Mouse (Mus musculus) midbrain, embryonic 14.5 days (tissue): ENCODE data around the gene Fstl3. TPM values are rescaled to one million over a fixed set of nuclear protein-coding genes. Genes with fewer than 3 reads are reported as not detected.

Experiments
- ATAC-seq: fragments of 200-750 bp; cut with Nextera tagmentation; 2 replicates; pipeline ENCODE4 v1.8.0; 2017; ENCODE audit warnings: moderate number of reproducible peaks, moderate library complexity; ENCODE audit not compliant: low FRiP score, low TSS enrichment
- DNase-seq: peaks from one replicate; pipeline ENCODE4 v3.0.0-alpha.2; 2015
- H3K27ac ChIP-seq: fragments of 300-500 bp; sonication (generic); replicated peaks from 2 replicates; pipeline ENCODE4 v1.5.1; 2014; ENCODE audit warnings: mild to moderate bottlenecking, low read depth, low read length, moderate library complexity
- H3K27me3 ChIP-seq: fragments of 300-500 bp; sonication (generic); 2 replicates; pipeline ENCODE4 v1.6.1; 2014; ENCODE audit warnings: low read length, control low read depth, mixed read lengths; ENCODE audit not compliant: control insufficient read depth, insufficient read depth
- H3K36me3 ChIP-seq: fragments of 300-500 bp; sonication (generic); 2 replicates; pipeline ENCODE4 v1.6.1; 2014; ENCODE audit warnings: low read length, control low read depth; ENCODE audit not compliant: control insufficient read depth, insufficient read depth
- H3K4me1 ChIP-seq: fragments of 300-500 bp; sonication (generic); 2 replicates; pipeline ENCODE4 v1.6.1; 2014; ENCODE audit warnings: mild to moderate bottlenecking, antibody characterized with exemption, low read length, control low read depth; ENCODE audit not compliant: control insufficient read depth, insufficient read depth
- H3K4me2 ChIP-seq: fragments of 300-500 bp; sonication (generic); 2 replicates; pipeline ENCODE4 v1.6.1; 2014; ENCODE audit warnings: mild to moderate bottlenecking, low read length, moderate library complexity
- H3K4me3 ChIP-seq: fragments of 300-500 bp; sonication (generic); replicated peaks from 2 replicates; pipeline ENCODE4 v1.5.1; 2014; ENCODE audit warnings: low read depth, low read length
- H3K9ac ChIP-seq: fragments of 300-500 bp; sonication (generic); replicated peaks from 2 replicates; pipeline ENCODE4 v1.6.1; 2014; ENCODE audit warnings: mild to moderate bottlenecking, low read length, moderate library complexity
- H3K9me3 ChIP-seq: fragments of 300-500 bp; sonication (generic); 2 replicates; pipeline ENCODE4 v1.6.1; 2016; ENCODE audit warnings: low read length, control low read depth, mixed read lengths; ENCODE audit not compliant: control insufficient read depth
- WGBS: fragments of 180-500 bp; shearing (Covaris S2); extraction: QIAGEN DNeasy Blood & Tissue Kit; methylation state at CpG from one replicate; pipeline ENCODE4 v1.1.7; 2014; 5-methylcytosine and 5-hydroxymethylcytosine counted together
- polyA plus RNA-seq: library from polyadenylated mRNA; unstranded; fragments of >200 nt; fragmentation: Nextera tagmentation; extraction: Ambion mirVana; gene quantifications from 2 replicates; pipeline ENCODE4 v1.2.1, GENCODE M21; 2014

Fstl3 gene
- polyA plus RNA-seq, 1 experiment from 2014 or later: 1.5 TPM

GRCm38 (mm10) chr10:79788386-79789158, 11.5 kb downstream of the Fstl3 start:
- H3K4me3 ChIP-seq: no peak overlapping the region
- no peak overlapping the region for H3K4me2 ChIP-seq
- ATAC-seq (no peak), DNase-seq (peak; percentile 87)
- no peaks in the 10 kb centered on the region for H3K36me3 ChIP-seq
- H3K9me3 ChIP-seq: no peaks in the 10 kb centered on the region
- H3K27me3 ChIP-seq: no peaks in the 10 kb centered on the region
- no peak overlapping the region for H3K9ac ChIP-seq
- no peak overlapping the region for H3K27ac ChIP-seq
- 38% methylated on average over 7 of the region's 7 CpGs for WGBS
- no peaks in the 10 kb centered on the region for H3K4me1 ChIP-seq

- H3K9me3 ChIP-seq: no peaks in the 10 kb centered on the region
- H3K4me3 ChIP-seq: no peak overlapping the region
- no peak overlapping the region; the same call in 1 of the 2 replicates for H3K9ac ChIP-seq
- H3K4me1 ChIP-seq: no peaks in the 10 kb centered on the region; the same call in 1 of the 2 replicates
- no peak overlapping the region for H3K4me2 ChIP-seq
- 47% methylated on average over 2 of the region's 2 CpGs for WGBS
- H3K27ac ChIP-seq: no peak overlapping the region
- H3K36me3 ChIP-seq: no peaks in the 10 kb centered on the region
- H3K27me3 ChIP-seq: no peaks in the 10 kb centered on the region
- ATAC-seq (no peak), DNase-seq (no peak)
These were observed 12.5 kb downstream of the Fstl3 start for GRCm38 (mm10) chr10:79789581-79789980.

- no peak for DNase-seq
- no peaks in the 10 kb centered on the region for H3K27me3 ChIP-seq
- H3K4me1 ChIP-seq: peaks cover 7% of the 10 kb centered on the region
- H3K9me3 ChIP-seq: no peaks in the 10 kb centered on the region
- 84% methylated on average over 4 of the region's 4 CpGs for WGBS
- H3K9ac ChIP-seq: no peak within 1 kb of the TSS; the same call in 1 of the 2 replicates
- H3K4me3 ChIP-seq: no peak within 1 kb of the TSS
- ATAC-seq: no peak
- no peaks in the 10 kb centered on the region for H3K36me3 ChIP-seq
- H3K4me2 ChIP-seq: no peak within 1 kb of the TSS
- no peak within 1 kb of the TSS for H3K27ac ChIP-seq
These were observed 13.8 kb downstream of the Fstl3 start, which contains the start of gene Prss57 for GRCm38 (mm10) chr10:79790861-79791260. Gene Prss57, minus strand, starts transcription at chr10:79790961.

- Histone ChIP-seq H3K27ac (no peak overlapping the region), H3K36me3 (no peaks in the 10 kb centered on the region), H3K4me2 (0 out of 2 replicates have a peak overlapping the region, but pooled peaks have one; percentile 91), H3K27me3 (no peaks in the 10 kb centered on the region), H3K9ac (no peak overlapping the region), H3K9me3 (no peaks in the 10 kb centered on the region), H3K4me1 (peaks cover 22% of the 10 kb centered on the region), H3K4me3 (no peak overlapping the region)
- no peak for ATAC-seq
- no peak for DNase-seq
- 85% methylated on average over 5 of the region's 5 CpGs for WGBS
These were observed 15.4 kb downstream of the Fstl3 start for GRCm38 (mm10) chr10:79792339-79793040.

GRCm38 (mm10) chr10:79793051-79793737, 16.1 kb downstream of the Fstl3 start, which contains the start of gene Palm:
Gene Palm, plus strand, starts transcription at chr10:79793572.
- peak; percentile 74 for ATAC-seq
- H3K36me3 ChIP-seq: no peaks in the 10 kb centered on the region
- peak within 1 kb of the TSS; percentile 91 for H3K4me2 ChIP-seq
- peak; percentile 94 for DNase-seq
- 6% methylated on average over 49 of the region's 51 CpGs for WGBS
- peak within 1 kb of the TSS; percentile 95 for H3K27ac ChIP-seq
- peak within 1 kb of the TSS; percentile 96 for H3K9ac ChIP-seq
- no peaks in the 10 kb centered on the region for H3K9me3 ChIP-seq
- H3K4me1 ChIP-seq: peaks cover 22% of the 10 kb centered on the region
- peak within 1 kb of the TSS; percentile 98 for H3K4me3 ChIP-seq
- no peaks in the 10 kb centered on the region for H3K27me3 ChIP-seq

GRCm38 (mm10) chr10:79793738-79794490, 16.8 kb downstream of the Fstl3 start:
- H3K9me3 ChIP-seq: no peaks in the 10 kb centered on the region
- DNase-seq (peak; percentile 68), ATAC-seq (peak; percentile 38)
- H3K4me3 ChIP-seq: peak overlapping the region; percentile 98
- H3K4me2 ChIP-seq: peak overlapping the region; percentile 91
- H3K9ac ChIP-seq: peak overlapping the region; percentile 96
- H3K27ac ChIP-seq: peak overlapping the region; percentile 95
- 2% methylated on average over 37 of the region's 38 CpGs for WGBS
- H3K36me3 ChIP-seq: no peaks in the 10 kb centered on the region
- H3K4me1 ChIP-seq: peaks cover 22% of the 10 kb centered on the region
- no peaks in the 10 kb centered on the region for H3K27me3 ChIP-seq

- DNase-seq (peak; percentile 49), ATAC-seq (peak; percentile 31; the same call in 1 of the 2 replicates)
- Histone ChIP-seq H3K4me2 (peak overlapping the region; percentile 91), H3K27ac (peak overlapping the region; percentile 95), H3K4me1 (peaks cover 22% of the 10 kb centered on the region), H3K9ac (peak overlapping the region; percentile 96), H3K9me3 (no peaks in the 10 kb centered on the region), H3K4me3 (peak overlapping the region; percentile 98), H3K36me3 (no peaks in the 10 kb centered on the region), H3K27me3 (no peaks in the 10 kb centered on the region)
- WGBS: under 1% methylated on average over 10 of the region's 10 CpGs
These were observed 17.4 kb downstream of the Fstl3 start for GRCm38 (mm10) chr10:79794491-79794931.

GRCm38 (mm10) chr10:79795905-79796304, 18.8 kb downstream of the Fstl3 start:
- H3K9me3 ChIP-seq: no peaks in the 10 kb centered on the region
- no peak overlapping the region for H3K9ac ChIP-seq
- H3K4me1 ChIP-seq: peaks cover 22% of the 10 kb centered on the region
- H3K27ac ChIP-seq: no peak overlapping the region
- peak overlapping the region; percentile 15; the same call in 1 of the 2 replicates for H3K4me2 ChIP-seq
- H3K27me3 ChIP-seq: no peaks in the 10 kb centered on the region
- H3K36me3 ChIP-seq: no peaks in the 10 kb centered on the region; the same call in 1 of the 2 replicates
- no peak overlapping the region for H3K4me3 ChIP-seq
- ATAC-seq (no peak), DNase-seq (no peak)
- WGBS: 97% methylated on average over 3 of the region's 3 CpGs
